Mouse (Mus musculus) liver, embryonic 14.5 days (tissue): ENCODE data around the gene Oas1a. TPM values are rescaled to one million over a fixed set of nuclear protein-coding genes. Genes with fewer than 3 reads are reported as not detected.
"Not testable (repeated sequence)": the region's sequence is repeated elsewhere in the genome, so short reads cannot be mapped to it uniquely, and the experiment has no call there.

ENCODE experiments used
- ATAC-seq: fragments of 200-750 bp; cut with Nextera tagmentation; 2 replicates; pipeline ENCODE4 v1.8.0; 2017; ENCODE audit warnings: moderate number of reproducible peaks, mild to moderate bottlenecking, moderate library complexity; ENCODE audit not compliant: insufficient read depth
- DNase-seq, 3 experiments: peaks; one replicate each; pipeline ENCODE4 v3.0.0-alpha.2; 2012 to 2013; ENCODE audit warnings: low read depth in 3 of 3, low spot score in 3 of 3
- H3K27ac ChIP-seq: fragments of 300-500 bp; sonication (generic); 2 replicates; pipeline ENCODE4 v1.5.1; 2014; ENCODE audit warnings: moderate library complexity, mild to moderate bottlenecking, control low read depth, inconsistent platforms
- H3K27me3 ChIP-seq: fragments of 300-500 bp; sonication (generic); 2 replicates; pipeline ENCODE4 v1.6.1; 2014; ENCODE audit warnings: mild to moderate bottlenecking, low read length, moderate library complexity; ENCODE audit not compliant: control insufficient read depth, insufficient read depth
- H3K36me3 ChIP-seq: fragments of 300-500 bp; sonication (generic); replicated peaks from 2 replicates; pipeline ENCODE4 v1.6.1; 2014; ENCODE audit warnings: low read depth; ENCODE audit not compliant: control insufficient read depth, insufficient read depth
- H3K4me1 ChIP-seq, 2 experiments: fragments of 200-500 bp in 1 of 2; fragments of 300-500 bp in 1 of 2; sonication (generic) in 1 of 2; replicated peaks; 2 replicates each; pipeline ENCODE4 v1.6.1; 2012 to 2014; ENCODE audit warnings: antibody characterized with exemption in 1 of 2, inconsistent platforms in 1 of 2, low read length in 1 of 2; ENCODE audit not compliant: control insufficient read depth in 2 of 2, insufficient read depth in 2 of 2
- H3K4me2 ChIP-seq: fragments of 300-500 bp; sonication (generic); 2 replicates; pipeline ENCODE4 v1.6.1; 2014; ENCODE audit warnings: low read depth, mild to moderate bottlenecking, control low read depth, moderate library complexity
- H3K4me3 ChIP-seq, 2 experiments: fragments of 200-500 bp in 1 of 2; fragments of 300-500 bp in 1 of 2; sonication (generic) in 1 of 2; 2 replicates each; pipeline ENCODE4 v1.5.1; 2012 to 2014; ENCODE audit warnings: low read depth in 2 of 2, low read length in 2 of 2, mild to moderate bottlenecking in 2 of 2, control low read depth in 1 of 2, inconsistent platforms in 1 of 2, moderate library complexity in 1 of 2; ENCODE audit not compliant: insufficient read depth in 1 of 2
- H3K9ac ChIP-seq: fragments of 300-500 bp; sonication (generic); replicated peaks from 2 replicates; pipeline ENCODE4 v1.6.1; 2014; ENCODE audit warnings: mild to moderate bottlenecking, control low read depth, moderate library complexity
- H3K9me3 ChIP-seq: fragments of 300-500 bp; sonication (generic); 2 replicates; pipeline ENCODE4 v1.6.1; 2016; ENCODE audit warnings: low read length, mixed read lengths; ENCODE audit not compliant: control insufficient read depth
- CTCF ChIP-seq: IDR thresholded peaks from 2 replicates; pipeline ENCODE4 v1.5.1; 2016; ENCODE audit warnings: antibody characterized with exemption, low read depth, control low read depth
- EP300 ChIP-seq: IDR thresholded peaks from 2 replicates; pipeline ENCODE4 v1.6.1; 2016; ENCODE audit warnings: antibody characterized with exemption, low read depth
- WGBS: fragments of 180-500 bp; shearing (Covaris S2); extraction: QIAGEN DNeasy Blood & Tissue Kit; methylation state at CpG from one replicate; pipeline ENCODE4 v1.1.7; 2014; ENCODE audit not compliant: insufficient replicate concordance; 5-methylcytosine and 5-hydroxymethylcytosine counted together
- polyA plus RNA-seq, 2 experiments: library from polyadenylated mRNA; depleted of rRNA in 1 of 2; stranded (reverse) in 1 of 2; unstranded in 1 of 2; fragments of >200 nt; fragmentation: Nextera tagmentation in 1 of 2; extraction: Ambion mirVana in 1 of 2; gene quantifications; 2 replicates each; pipeline versions ENCODE4 v1.2.1 to v1.2.3; 2012 to 2014

Oas1a gene
- polyA plus RNA-seq, 2 experiments: 1.7 to 2.4 TPM

GRCm38 (mm10) chr5:120900666-120901065, 6.7 kb downstream of the Oas1a start:
- H3K27me3 ChIP-seq: no peaks in the 10 kb centered on the region
- H3K4me3 ChIP-seq: no peak overlapping the region
- TF ChIP-seq CTCF (no peak), EP300 (no peak)
- ATAC-seq (no peak), DNase-seq (no peak)
- H3K9ac ChIP-seq: no peak overlapping the region
- H3K4me1 ChIP-seq: no peaks in the 10 kb centered on the region
- 20% methylated on average over 1 of the region's 1 CpGs for WGBS
- H3K4me2 ChIP-seq: no peak overlapping the region
- no peak overlapping the region for H3K27ac ChIP-seq
- H3K36me3 ChIP-seq: no peaks in the 10 kb centered on the region
- H3K9me3 ChIP-seq: no peaks in the 10 kb centered on the region

GRCm38 (mm10) chr5:120898726-120899125, 8.6 kb downstream of the Oas1a start:
- TF ChIP-seq CTCF: no peak
- TF ChIP-seq EP300: no peak
- H3K4me2 ChIP-seq: no peak overlapping the region
- no peaks in the 10 kb centered on the region for H3K27me3 ChIP-seq
- ATAC-seq (no peak), DNase-seq (no peak)
- H3K27ac ChIP-seq: no peak overlapping the region
- no peak overlapping the region for H3K9ac ChIP-seq
- H3K4me1 ChIP-seq: no peaks in the 10 kb centered on the region
- no peak overlapping the region for H3K4me3 ChIP-seq
- H3K36me3 ChIP-seq: no peaks in the 10 kb centered on the region
- no peaks in the 10 kb centered on the region for H3K9me3 ChIP-seq

- no peak overlapping the region for H3K4me3 ChIP-seq
- H3K27me3 ChIP-seq: no peaks in the 10 kb centered on the region
- no peak for ATAC-seq
- DNase-seq: no peak
- 71% methylated on average over 6 of the region's 6 CpGs for WGBS
- no peak for TF ChIP-seq EP300
- no peak for TF ChIP-seq CTCF
- no peaks in the 10 kb centered on the region for H3K36me3 ChIP-seq
- H3K27ac ChIP-seq: no peak overlapping the region
- H3K9ac ChIP-seq: no peak overlapping the region
- no peak overlapping the region for H3K4me2 ChIP-seq
- no peaks in the 10 kb centered on the region for H3K9me3 ChIP-seq
- no peaks in the 10 kb centered on the region for H3K4me1 ChIP-seq
These were observed 9.0 kb downstream of the Oas1a start for GRCm38 (mm10) chr5:120898307-120898706.

- DNase-seq (no peak), ATAC-seq (no peak)
- WGBS: 73% methylated on average over 11 of the region's 11 CpGs
- Histone ChIP-seq H3K27me3 (no peaks in the 10 kb centered on the region), H3K9ac (no peak overlapping the region), H3K4me1 (no peaks in the 10 kb centered on the region), H3K4me3 (no peak overlapping the region), H3K27ac (no peak overlapping the region), H3K9me3 (no peaks in the 10 kb centered on the region), H3K36me3 (no peaks in the 10 kb centered on the region), H3K4me2 (no peak overlapping the region)
- TF ChIP-seq EP300: no peak
These were observed 12.0 kb downstream of the Oas1a start for GRCm38 (mm10) chr5:120895231-120895900.

GRCm38 (mm10) chr5:120894692-120895091, 12.6 kb downstream of the Oas1a start:
- H3K4me2 ChIP-seq, H3K4me1 ChIP-seq, DNase-seq, ATAC-seq, H3K27me3 ChIP-seq, H3K4me3 ChIP-seq, H3K36me3 ChIP-seq, H3K27ac ChIP-seq, H3K9me3 ChIP-seq, H3K9ac ChIP-seq: not testable (repeated sequence)
- 38% methylated on average over 2 of the region's 2 CpGs for WGBS

- not testable (repeated sequence) for DNase-seq, H3K36me3 ChIP-seq, H3K4me1 ChIP-seq, H3K9me3 ChIP-seq, H3K27ac ChIP-seq, ATAC-seq, H3K9ac ChIP-seq, H3K4me2 ChIP-seq, H3K27me3 ChIP-seq, H3K4me3 ChIP-seq
- WGBS: 75% methylated on average over 4 of the region's 4 CpGs
These were observed 13.5 kb downstream of the Oas1a start for GRCm38 (mm10) chr5:120893866-120894265.
